Mouse (Mus musculus) myocyte (in vitro differentiated cells): ENCODE results near the gene Scrt2. TPM values are rescaled to one million over a fixed set of nuclear protein-coding genes. Genes with fewer than 3 reads are reported as not detected.

Source experiments
- H3K27me3 ChIP-seq: one replicate; pipeline ENCODE4 v1.6.1; 2011; ENCODE audit not compliant: control insufficient read depth, insufficient read depth, insufficient read length
- H3K36me3 ChIP-seq: one replicate; pipeline ENCODE4 v1.6.1; 2011; ENCODE audit not compliant: control insufficient read depth, insufficient read depth
- H3K4me2 ChIP-seq: one replicate; pipeline ENCODE4 v1.6.1; 2011; ENCODE audit warnings: low read depth, control low read depth
- H3K4me3 ChIP-seq: one replicate; pipeline ENCODE4 v1.5.1; 2011; ENCODE audit warnings: mild to moderate bottlenecking, control low read depth, moderate library complexity
- H3K79me2 ChIP-seq: one replicate; pipeline ENCODE4 v1.6.1; 2011; ENCODE audit not compliant: control insufficient read depth, insufficient read depth
- H3ac ChIP-seq: one replicate; pipeline ENCODE4 v1.6.1; 2011; ENCODE audit not compliant: control insufficient read depth, insufficient read length
- CEBPB ChIP-seq: IDR thresholded peaks from 2 replicates; pipeline ENCODE4 v1.6.1; 2011; ENCODE audit warnings: mild to moderate bottlenecking, moderate library complexity; ENCODE audit not compliant: poor library complexity, insufficient read depth, severe bottlenecking
- E2F4 ChIP-seq: IDR thresholded peaks from one replicate; pipeline ENCODE4 v1.6.1; 2011; ENCODE audit warnings: mild to moderate bottlenecking, control low read depth, moderate library complexity; ENCODE audit not compliant: insufficient read depth
- MAX ChIP-seq: IDR thresholded peaks from one replicate; pipeline ENCODE4 v1.6.1; 2011; ENCODE audit warnings: low read depth, mild to moderate bottlenecking, control low read depth
- MYOD1 ChIP-seq, 3 experiments: IDR thresholded peaks; one replicate each; pipeline ENCODE4 v1.6.1; 2011; ENCODE audit warnings: control low read depth in 2 of 3, low read depth in 2 of 3, mild to moderate bottlenecking in 2 of 3, moderate library complexity in 1 of 3; ENCODE audit not compliant: insufficient read length in 2 of 3, control insufficient read depth in 1 of 3
- MYOG ChIP-seq, 3 experiments: IDR thresholded peaks; one replicate each; pipeline ENCODE4 v1.6.1; 2011; ENCODE audit warnings: control low read depth in 2 of 3, low read depth in 2 of 3, mild to moderate bottlenecking in 2 of 3; ENCODE audit not compliant: insufficient read length in 2 of 3, control insufficient read depth in 1 of 3, insufficient read depth in 1 of 3
- POLR2A ChIP-seq: IDR thresholded peaks from one replicate; pipeline ENCODE4 v1.6.1; 2011; ENCODE audit warnings: low read depth, mild to moderate bottlenecking, control low read depth, moderate library complexity; ENCODE audit not compliant: insufficient read length
- POLR2AphosphoS2 ChIP-seq: IDR thresholded peaks from one replicate; pipeline ENCODE4 v1.6.1; 2011; ENCODE audit warnings: low read depth, control low read depth; ENCODE audit not compliant: insufficient read length
- REST ChIP-seq: IDR thresholded peaks from one replicate; pipeline ENCODE4 v1.6.1; 2011; ENCODE audit warnings: mild to moderate bottlenecking, control low read depth, moderate library complexity; ENCODE audit not compliant: insufficient read depth, insufficient read length
- SRF ChIP-seq: IDR thresholded peaks from one replicate; pipeline ENCODE4 v1.6.1; 2011; ENCODE audit warnings: low read depth; ENCODE audit not compliant: control insufficient read depth, insufficient read length
- TCF12 ChIP-seq: IDR thresholded peaks from one replicate; pipeline ENCODE4 v1.6.1; 2011; ENCODE audit warnings: mild to moderate bottlenecking, control low read depth; ENCODE audit not compliant: poor library complexity, insufficient read depth, severe bottlenecking
- TCF3 ChIP-seq: IDR thresholded peaks from one replicate; pipeline ENCODE4 v1.6.1; 2011; ENCODE audit warnings: low read depth, control low read depth; ENCODE audit not compliant: insufficient read length
- USF1 ChIP-seq: IDR thresholded peaks from one replicate; pipeline ENCODE4 v1.6.1; 2011; ENCODE audit warnings: low read depth, mild to moderate bottlenecking, control low read depth, moderate library complexity
- polyA plus RNA-seq: library from polyadenylated mRNA; unstranded; fragments of >200 nt; fragmentation: generic; extraction: Trizol; gene quantifications from one replicate; pipeline ENCODE4 v1.2.1, GENCODE M21; 2012; ENCODE audit warnings: missing spikeins

The Scrt2 gene
- polyA plus RNA-seq, 1 experiment = not detected

GRCm38 (mm10) chr2:152129778-152130177 lies 48.4 kb downstream of the Scrt2 start:
- Histone ChIP-seq H3K36me3 (no peaks in the 10 kb centered on the region), H3K4me3 (no peak overlapping the region), H3K4me2 (no peak overlapping the region), H3K79me2 (no peaks in the 10 kb centered on the region), H3ac (no peak overlapping the region), H3K27me3 (peaks cover 24% of the 10 kb centered on the region)
- TF ChIP-seq E2F4 (no peak), POLR2A (no peak), TCF12 (no peak), REST (no peak), MAX (no peak), POLR2AphosphoS2 (no peak), SRF (no peak), USF1 (no peak), MYOD1 (IDR thresholded peaks at IDR 0.05; ENCODE audit: control insufficient read depth in 1 of 3, insufficient read length in 2 of 3, low read depth in 2 of 3) (no peak), CEBPB (no peak), TCF3 (no peak), MYOG (IDR thresholded peaks at IDR 0.05; ENCODE audit: control insufficient read depth in 1 of 3, insufficient read depth in 1 of 3, insufficient read length in 2 of 3, low read depth in 2 of 3) (no peak)

DNA sequence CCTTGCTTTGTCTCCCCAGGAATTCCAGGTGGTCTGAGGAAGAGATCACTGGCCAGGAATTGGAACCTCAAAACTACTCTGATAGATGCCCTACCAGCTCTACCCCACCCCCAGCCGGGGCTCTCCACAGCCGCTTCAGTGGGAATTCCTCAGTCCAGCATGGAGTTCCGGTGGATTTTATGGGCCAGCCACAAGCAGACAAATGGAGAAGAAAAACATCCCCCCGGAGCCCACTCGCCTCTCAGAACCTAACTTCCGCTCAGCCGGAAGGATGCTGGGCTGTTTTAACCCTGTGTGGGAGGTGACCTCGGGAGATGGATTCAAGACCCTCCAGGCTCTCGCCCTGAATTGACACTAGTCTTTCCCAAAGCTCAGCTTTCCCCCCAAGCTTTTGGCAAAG lies 50.7 kb downstream of the Scrt2 start:
- Histone ChIP-seq H3K79me2 (no peaks in the 10 kb centered on the region), H3ac (no peak overlapping the region), H3K4me2 (no peak overlapping the region), H3K4me3 (no peak overlapping the region), H3K27me3 (peaks cover 33% of the 10 kb centered on the region), H3K36me3 (no peaks in the 10 kb centered on the region)
- TF ChIP-seq CEBPB = no peak

DNA sequence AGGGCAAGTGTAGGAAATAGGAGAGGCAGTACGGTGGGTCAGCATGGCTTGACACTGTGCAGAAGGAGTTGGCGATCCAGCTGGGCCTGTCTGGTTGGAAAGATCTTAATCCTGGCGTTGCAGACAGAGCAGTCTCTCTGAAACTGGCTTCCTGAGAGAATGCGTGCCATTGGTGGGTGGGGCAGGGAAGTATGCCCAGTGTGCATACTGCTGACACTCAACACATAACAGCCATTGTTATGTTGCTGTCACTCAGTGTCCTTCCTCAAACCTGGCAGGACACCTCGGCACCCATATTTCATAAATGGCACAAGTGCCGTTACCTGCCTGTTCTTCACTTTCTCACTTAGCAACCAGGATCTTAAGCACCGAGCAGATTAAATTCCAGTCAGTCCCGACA lies 51.4 kb downstream of the Scrt2 start:
- peaks cover 36% of the 10 kb centered on the region for H3K27me3 ChIP-seq
- H3ac ChIP-seq = no peak overlapping the region
- no peak overlapping the region for H3K4me3 ChIP-seq
- TF ChIP-seq TCF12 (no peak), MYOG (IDR thresholded peaks at IDR 0.05; ENCODE audit: control insufficient read depth in 1 of 3, insufficient read depth in 1 of 3, insufficient read length in 2 of 3, low read depth in 2 of 3) (no peak), USF1 (no peak), MYOD1 (IDR thresholded peaks at IDR 0.05; ENCODE audit: control insufficient read depth in 1 of 3, insufficient read length in 2 of 3, low read depth in 2 of 3) (no peak), TCF3 (no peak), CEBPB (no peak), REST (no peak), E2F4 (no peak), POLR2AphosphoS2 (no peak), MAX (no peak), POLR2A (no peak), SRF (no peak)
- no peak overlapping the region for H3K4me2 ChIP-seq
- H3K79me2 ChIP-seq = no peaks in the 10 kb centered on the region
- H3K36me3 ChIP-seq = no peaks in the 10 kb centered on the region

- peaks cover 66% of the 10 kb centered on the region for H3K27me3 ChIP-seq
These were observed 58.1 kb downstream of the Scrt2 start for GRCm38 (mm10) chr2:152139191-152139987.

More at GRCm38 (mm10) chr2:152139191-152139987, 58.1 kb downstream of the Scrt2 start:
- H3K4me2 ChIP-seq = no peak overlapping the region
- H3K79me2 ChIP-seq = no peaks in the 10 kb centered on the region
- H3K36me3 ChIP-seq = no peaks in the 10 kb centered on the region
- no peak overlapping the region for H3ac ChIP-seq
- no peak for TF ChIP-seq E2F4
- no peak for TF ChIP-seq MYOG (IDR thresholded peaks at IDR 0.05; ENCODE audit: control insufficient read depth in 1 of 3, insufficient read depth in 1 of 3, insufficient read length in 2 of 3, low read depth in 2 of 3)
- no peak for TF ChIP-seq TCF12
- TF ChIP-seq CEBPB = no peak
- TF ChIP-seq MAX = no peak
- TF ChIP-seq POLR2AphosphoS2 = no peak
- TF ChIP-seq REST = no peak
- no peak for TF ChIP-seq SRF
- TF ChIP-seq POLR2A = no peak
- no peak for TF ChIP-seq TCF3
- TF ChIP-seq USF1 = no peak
- no peak for TF ChIP-seq MYOD1 (IDR thresholded peaks at IDR 0.05; ENCODE audit: control insufficient read depth in 1 of 3, insufficient read length in 2 of 3, low read depth in 2 of 3)
- no peak overlapping the region for H3K4me3 ChIP-seq
